Mouse (Mus musculus) spleen, postnatal 0 days (tissue): Measurements from ENCODE around the gene Idi2. TPM values are rescaled to one million over a fixed set of nuclear protein-coding genes. Genes with fewer than 3 reads are reported as not detected.

Source experiments
- polyA plus RNA-seq: library from polyadenylated mRNA; unstranded; fragments of >200 nt; fragmentation: Nextera tagmentation; extraction: Ambion mirVana; gene quantifications from 2 replicates; pipeline ENCODE4 v1.2.1, GENCODE M21; 2015

Gene Idi2
- not detected in 2 replicates for polyA plus RNA-seq

DNA sequence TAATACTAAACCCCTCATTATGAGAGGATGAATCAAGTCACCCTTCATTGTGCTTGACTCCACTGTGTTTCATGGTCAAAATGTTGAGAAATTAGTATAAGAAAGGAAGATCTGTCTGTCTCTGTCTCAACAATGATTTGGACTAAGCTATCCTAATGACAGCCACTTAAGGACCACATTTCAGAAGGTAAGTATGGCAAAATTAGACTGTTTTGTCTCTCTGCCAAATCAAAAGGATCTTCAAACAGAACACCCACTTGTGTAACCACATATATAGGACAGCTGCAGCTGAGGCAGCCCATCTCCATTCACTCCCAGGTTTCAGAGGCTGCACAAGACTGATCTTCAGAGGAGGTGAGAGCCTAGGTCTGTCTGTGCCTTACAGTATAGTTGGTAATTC is at the start of gene Idi2:
Idi2 (plus strand) TSS at position 301 of the 400 bp plus-strand sequence.

DNA sequence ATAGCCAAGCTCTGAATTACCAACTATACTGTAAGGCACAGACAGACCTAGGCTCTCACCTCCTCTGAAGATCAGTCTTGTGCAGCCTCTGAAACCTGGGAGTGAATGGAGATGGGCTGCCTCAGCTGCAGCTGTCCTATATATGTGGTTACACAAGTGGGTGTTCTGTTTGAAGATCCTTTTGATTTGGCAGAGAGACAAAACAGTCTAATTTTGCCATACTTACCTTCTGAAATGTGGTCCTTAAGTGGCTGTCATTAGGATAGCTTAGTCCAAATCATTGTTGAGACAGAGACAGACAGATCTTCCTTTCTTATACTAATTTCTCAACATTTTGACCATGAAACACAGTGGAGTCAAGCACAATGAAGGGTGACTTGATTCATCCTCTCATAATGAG is 4.5 kb upstream of the Idi2 start, which contains the start of gene Gm9745:
Gm9745 (minus strand) TSS at position 101 of the 400 bp plus-strand sequence.

DNA sequence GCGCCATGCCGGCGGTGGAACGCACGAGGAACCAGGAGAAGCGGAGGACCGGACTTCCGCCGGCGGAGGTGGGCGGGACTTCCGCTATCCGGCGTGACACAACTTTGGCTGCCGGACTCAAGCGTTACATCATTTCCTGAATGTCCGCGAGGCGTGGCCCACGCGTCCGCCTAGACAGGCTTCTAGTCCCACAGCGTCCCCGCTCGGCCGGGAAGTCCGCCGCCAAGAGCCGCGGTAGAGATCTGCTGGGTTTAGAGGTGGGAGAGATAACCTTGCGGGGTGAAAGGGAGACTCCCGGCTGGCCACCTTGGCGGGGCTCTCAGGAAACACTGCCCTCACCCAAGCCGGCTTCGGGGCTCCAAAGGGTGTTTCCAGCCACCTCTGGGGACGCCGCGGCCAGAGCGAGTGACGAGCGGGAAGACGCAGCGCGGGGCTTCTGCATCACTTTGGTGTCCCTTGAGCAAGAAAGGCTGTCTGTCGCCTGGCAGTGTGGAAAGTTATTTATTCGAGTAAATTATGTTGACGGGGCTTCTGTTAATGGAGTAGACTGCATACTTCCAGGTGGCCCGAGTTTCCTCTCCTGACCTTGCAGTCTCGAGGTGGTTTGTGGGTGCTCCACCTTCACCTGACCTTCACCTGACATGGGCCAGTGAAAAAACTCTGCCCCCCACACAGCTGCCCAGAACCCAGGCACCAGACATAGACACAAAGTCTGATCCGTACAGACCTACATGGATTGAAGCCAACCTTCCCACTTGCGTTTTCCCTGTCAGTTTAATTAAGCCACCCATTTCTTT is 43.5 kb downstream of the Idi2 start, which contains the start of gene Gtpbp4:
Gtpbp4 (minus strand) TSS at position 94 of the 797 bp plus-strand sequence.

Other genes starting within 250 kb of the Idi2 start
- 10.5 and 11.1 TPM in 2 replicates for gene Wdr37, start 81.0 kb upstream of the Idi2 start, polyA plus RNA-seq
- 18.1 and 20.0 TPM in 2 replicates for gene Idi1, start 67.4 kb upstream of the Idi2 start, polyA plus RNA-seq
- not detected in 2 replicates for gene Gm9745, start 4.6 kb upstream of the Idi2 start, polyA plus RNA-seq
- gene Gtpbp4, start 43.2 kb downstream of the Idi2 start, polyA plus RNA-seq, result 53.5 and 54.5 TPM in 2 replicates
- 30.0 and 31.7 TPM in 2 replicates for gene Larp4b, start 141.0 kb downstream of the Idi2 start, polyA plus RNA-seq